16 mouse cellular contexts compared by ENCODE assay signal in the genomic region with DNA sequence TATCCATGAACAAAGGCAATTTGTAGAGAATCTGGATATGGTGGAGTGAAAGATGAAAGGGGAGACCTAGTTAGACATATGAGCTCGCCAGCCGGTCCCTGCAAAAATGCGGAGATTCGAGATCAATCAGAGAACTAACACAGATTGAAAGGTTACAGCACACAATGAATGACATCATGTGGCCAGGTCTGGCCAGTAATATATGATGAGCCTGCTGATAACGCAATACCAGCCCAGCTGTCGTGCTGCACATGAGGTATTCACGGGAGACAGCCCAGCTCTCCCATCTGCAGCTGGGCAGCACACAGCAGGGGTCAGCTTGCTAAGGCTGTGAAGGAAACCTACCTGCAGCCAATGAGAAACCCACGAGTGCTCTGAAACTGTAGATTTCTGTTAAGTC. TPM values are rescaled to one million over a fixed set of nuclear protein-coding genes. Genes with fewer than 3 reads are reported as not detected.
"Had no signal": no experiment of that assay in that cellular context is flagged by ENCODE, and none has a peak within 500 bp of the region (broad histone marks: within the 10 kb centered on the region; RNA-seq: fewer than 3 reads in every experiment).

No protein-coding gene starts in this region.

- H3K9ac ChIP-seq: kidney, embryonic 15.5 days; liver, embryonic 14.5 days; midbrain, embryonic 13.5 days; neural tube, embryonic 15.5 days had no signal

- H3K36me3 ChIP-seq: kidney, embryonic 15.5 days; midbrain, embryonic 13.5 days; neural tube, embryonic 15.5 days had no signal

- H3K27ac ChIP-seq: kidney, embryonic 15.5 days; left cerebral cortex, adult 2 months; liver, embryonic 14.5 days; midbrain, embryonic 13.5 days; neural tube, embryonic 15.5 days had no signal

- H3K9me3 ChIP-seq: kidney, embryonic 15.5 days; midbrain, embryonic 13.5 days; neural tube, embryonic 15.5 days had no signal

- H3K4me2 ChIP-seq: kidney, embryonic 15.5 days; midbrain, embryonic 13.5 days; neural tube, embryonic 15.5 days had no signal

- DNase-seq: kidney, postnatal 25 days; liver; lung, adult 18-20 months; right cerebral cortex, postnatal 4 days; spleen, adult 18-20 months; thymus, adult 18-20 months; thymus, postnatal 14 days had no signal

- H3K4me3 ChIP-seq: kidney, embryonic 15.5 days; left cerebral cortex, adult 2 months; midbrain, embryonic 13.5 days; neural tube, embryonic 15.5 days had no signal

- ATAC-seq: midbrain, embryonic 13.5 days had no signal

- H3K27me3 ChIP-seq: kidney, embryonic 15.5 days; neural tube, embryonic 15.5 days had no signal

RNA-seq across cellular contexts. Expression of a gene that starts 18.6 kb away (rescaled TPM):
- polyA plus RNA-seq: limb, embryonic 11.5 days; lung, embryonic 16.5 days; midbrain, postnatal 0 days; neural tube, embryonic 11.5 days; neural tube, embryonic 15.5 days had no signal
